Mouse (Mus musculus) gonadal fat pad, adult 2 months (tissue): ENCODE data around the gene Camk1d. TPM values are rescaled to one million over a fixed set of nuclear protein-coding genes. Genes with fewer than 3 reads are reported as not detected.

ENCODE experiments used
- DNase-seq: peaks from one replicate; pipeline ENCODE4 v3.0.0-alpha.2; 2012; ENCODE audit warnings: low read depth
- polyA plus RNA-seq: library from polyadenylated mRNA; depleted of rRNA; stranded (reverse); fragments of >200 nt; gene quantifications from 2 replicates; pipeline ENCODE4 v1.2.3, GENCODE M21; 2012; rRNA removed

The Camk1d gene
- polyA plus RNA-seq: 1.3 TPM in 2 replicates

- DNase-seq: no peak
Measured at GRCm38 (mm10) chr2:5714211-5715053, at the start of gene Camk1d. Gene Camk1d (minus strand): TSS chr2:5714515.

GRCm38 (mm10) chr2:5762031-5762430 is 47.7 kb upstream of the Camk1d start:
- no peak for DNase-seq

GRCm38 (mm10) chr2:5760479-5761008 is 46.2 kb upstream of the Camk1d start:
- DNase-seq: no peak

GRCm38 (mm10) chr2:5758569-5758968 is 44.3 kb upstream of the Camk1d start:
- no peak for DNase-seq

- DNase-seq: no peak
Measured at GRCm38 (mm10) chr2:5750872-5751271, 36.6 kb upstream of the Camk1d start.

GRCm38 (mm10) chr2:5749210-5749609 is 34.9 kb upstream of the Camk1d start:
- no peak for DNase-seq

- no peak for DNase-seq
Measured at GRCm38 (mm10) chr2:5747545-5748043, 33.3 kb upstream of the Camk1d start.

GRCm38 (mm10) chr2:5746529-5746928 is 32.2 kb upstream of the Camk1d start:
- DNase-seq: no peak

- no peak for DNase-seq
Measured at GRCm38 (mm10) chr2:5743886-5744285, 29.6 kb upstream of the Camk1d start.

- DNase-seq: no peak
Measured at GRCm38 (mm10) chr2:5740913-5741312, 26.6 kb upstream of the Camk1d start.

- no peak for DNase-seq
Measured at GRCm38 (mm10) chr2:5735881-5736280, 21.6 kb upstream of the Camk1d start.

GRCm38 (mm10) chr2:5733300-5734085 is 19.2 kb upstream of the Camk1d start:
- DNase-seq: peak; percentile 97

- no peak for DNase-seq
Measured at GRCm38 (mm10) chr2:5732047-5732446, 17.7 kb upstream of the Camk1d start.

- DNase-seq: no peak
Measured at GRCm38 (mm10) chr2:5730364-5730792, 16.1 kb upstream of the Camk1d start.

GRCm38 (mm10) chr2:5729931-5730330 is 15.6 kb upstream of the Camk1d start:
- peak; percentile 92 for DNase-seq

GRCm38 (mm10) chr2:5725028-5725701 is 10.8 kb upstream of the Camk1d start:
- DNase-seq: no peak

- no peak for DNase-seq
Measured at GRCm38 (mm10) chr2:5717675-5718074, 3.4 kb upstream of the Camk1d start.

- DNase-seq: no peak
Measured at GRCm38 (mm10) chr2:5715544-5715943, 1.2 kb upstream of the Camk1d start.

- DNase-seq: no peak
Measured at GRCm38 (mm10) chr2:5715054-5715410, 717 bp upstream of the Camk1d start.

- DNase-seq: no peak
Measured at GRCm38 (mm10) chr2:5713325-5714210, 747 bp downstream of the Camk1d start.

GRCm38 (mm10) chr2:5712255-5712654 is 2.1 kb downstream of the Camk1d start:
- no peak for DNase-seq
